Mouse (Mus musculus) forebrain, embryonic 11.5 days (tissue): ENCODE results near the gene Fblim1. TPM values are rescaled to one million over a fixed set of nuclear protein-coding genes. Genes with fewer than 3 reads are reported as not detected.

Experiments used
- ATAC-seq: fragments of 200-750 bp; cut with Nextera tagmentation; replicated peaks from 2 replicates; pipeline ENCODE4 v1.8.0; 2017; ENCODE audit warnings: moderate TSS enrichment; ENCODE audit not compliant: low FRiP score
- DNase-seq: peaks from one replicate; pipeline ENCODE4 v3.0.0-alpha.2; 2017; ENCODE audit warnings: low spot score
- H3K27ac ChIP-seq: fragments of 300-500 bp; sonication (generic); 2 replicates; pipeline ENCODE4 v1.5.1; 2014; ENCODE audit warnings: low read depth, low read length
- H3K27me3 ChIP-seq: fragments of 300-500 bp; sonication (generic); 2 replicates; pipeline ENCODE4 v1.6.1; 2014; ENCODE audit warnings: mild to moderate bottlenecking, low read length, mixed read lengths; ENCODE audit not compliant: control insufficient read depth, insufficient read depth
- H3K36me3 ChIP-seq: fragments of 300-500 bp; sonication (generic); 2 replicates; pipeline ENCODE4 v1.6.1; 2014; ENCODE audit warnings: mild to moderate bottlenecking, low read length, moderate library complexity, mixed read lengths; ENCODE audit not compliant: control insufficient read depth, insufficient read depth
- H3K4me1 ChIP-seq: fragments of 300-500 bp; sonication (generic); replicated peaks from 2 replicates; pipeline ENCODE4 v1.6.1; 2014; ENCODE audit warnings: low read length, mixed read lengths; ENCODE audit not compliant: control insufficient read depth, insufficient read depth
- H3K4me2 ChIP-seq: fragments of 300-500 bp; sonication (generic); 2 replicates; pipeline ENCODE4 v1.6.1; 2014; ENCODE audit warnings: low read depth, mild to moderate bottlenecking, low read length, moderate library complexity, mixed read lengths; ENCODE audit not compliant: severe bottlenecking
- H3K4me3 ChIP-seq: fragments of 300-500 bp; sonication (generic); 2 replicates; pipeline ENCODE4 v1.5.1; 2014; ENCODE audit warnings: low read depth, low read length
- H3K9ac ChIP-seq: fragments of 300-500 bp; sonication (generic); 2 replicates; pipeline ENCODE4 v1.6.1; 2014; ENCODE audit warnings: low read length
- H3K9me3 ChIP-seq: fragments of 300-500 bp; sonication (generic); 2 replicates; pipeline ENCODE4 v1.6.1; 2016; ENCODE audit warnings: low read length, mixed read lengths; ENCODE audit not compliant: control insufficient read depth
- WGBS: fragments of 180-500 bp; shearing (Covaris S2); extraction: QIAGEN DNeasy Blood & Tissue Kit; methylation state at CpG from one replicate; pipeline ENCODE4 v1.1.7; 2014; 5-methylcytosine and 5-hydroxymethylcytosine counted together
- polyA plus RNA-seq: library from polyadenylated mRNA; unstranded; fragments of >200 nt; fragmentation: Nextera tagmentation; extraction: Ambion mirVana; gene quantifications from 2 replicates; pipeline ENCODE4 v1.2.1, GENCODE M21; 2014

The Fblim1 gene
- polyA plus RNA-seq, 1 experiment from 2014 or later: 21.4 TPM

DNA sequence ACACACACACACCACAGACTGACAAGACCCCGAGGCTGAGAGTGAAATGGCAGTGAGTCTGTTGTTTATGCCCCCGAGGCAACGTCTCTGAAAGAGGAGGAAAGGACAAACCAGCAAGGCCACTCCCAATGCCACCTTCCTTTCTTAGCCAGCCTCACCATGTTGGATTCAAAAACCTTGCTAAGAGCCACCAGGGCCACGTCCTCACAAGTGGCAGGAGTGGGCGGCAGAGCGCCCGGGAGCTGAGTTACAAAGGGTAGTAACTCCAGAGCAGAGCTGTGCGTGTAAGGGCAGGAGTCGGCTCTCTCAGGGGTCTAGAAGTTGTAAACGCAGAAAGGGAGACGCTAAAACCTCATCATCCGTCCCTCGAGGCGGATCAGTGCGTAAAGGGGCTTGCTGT is 74.9 kb downstream of the Fblim1 start:
- H3K36me3 ChIP-seq: no peaks in the 10 kb centered on the region
- WGBS: 87% methylated on average over 15 of the region's 15 CpGs
- H3K9me3 ChIP-seq: no peaks in the 10 kb centered on the region
- H3K27ac ChIP-seq: no peak overlapping the region
- H3K4me2 ChIP-seq: no peak overlapping the region
- peaks cover 2% of the 10 kb centered on the region; the same call in 1 of the 2 replicates for H3K4me1 ChIP-seq
- DNase-seq (no peak), ATAC-seq (no peak)
- no peaks in the 10 kb centered on the region for H3K27me3 ChIP-seq
- no peak overlapping the region for H3K9ac ChIP-seq
- no peak overlapping the region for H3K4me3 ChIP-seq

DNA sequence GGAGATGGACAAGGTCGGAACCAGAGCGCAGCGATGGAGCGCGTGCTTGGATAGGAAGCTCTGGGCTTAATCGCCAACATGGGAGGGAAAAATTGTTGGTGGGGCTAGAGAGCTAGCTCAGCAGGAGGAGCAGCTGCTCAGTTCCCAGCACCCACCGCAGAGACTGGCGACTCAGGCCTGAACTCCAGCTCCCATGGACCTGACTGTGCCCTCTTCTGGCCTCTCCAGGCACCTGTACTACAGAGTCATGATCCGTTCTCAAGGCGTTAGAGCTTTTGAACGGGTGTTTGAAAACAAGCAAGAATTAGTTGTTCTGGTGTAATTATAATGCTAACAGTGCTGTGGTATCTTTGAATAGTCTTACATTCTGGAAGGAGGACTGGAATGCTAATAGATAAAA is 77.0 kb downstream of the Fblim1 start:
- Histone ChIP-seq H3K36me3 (no peaks in the 10 kb centered on the region), H3K4me1 (no peaks in the 10 kb centered on the region; the same call in 1 of the 2 replicates), H3K27me3 (no peaks in the 10 kb centered on the region), H3K4me2 (no peak overlapping the region), H3K4me3 (no peak overlapping the region), H3K9ac (no peak overlapping the region), H3K27ac (no peak overlapping the region), H3K9me3 (no peaks in the 10 kb centered on the region)
- WGBS: 92% methylated on average over 11 of the region's 11 CpGs
- ATAC-seq: no peak
- DNase-seq: no peak

DNA sequence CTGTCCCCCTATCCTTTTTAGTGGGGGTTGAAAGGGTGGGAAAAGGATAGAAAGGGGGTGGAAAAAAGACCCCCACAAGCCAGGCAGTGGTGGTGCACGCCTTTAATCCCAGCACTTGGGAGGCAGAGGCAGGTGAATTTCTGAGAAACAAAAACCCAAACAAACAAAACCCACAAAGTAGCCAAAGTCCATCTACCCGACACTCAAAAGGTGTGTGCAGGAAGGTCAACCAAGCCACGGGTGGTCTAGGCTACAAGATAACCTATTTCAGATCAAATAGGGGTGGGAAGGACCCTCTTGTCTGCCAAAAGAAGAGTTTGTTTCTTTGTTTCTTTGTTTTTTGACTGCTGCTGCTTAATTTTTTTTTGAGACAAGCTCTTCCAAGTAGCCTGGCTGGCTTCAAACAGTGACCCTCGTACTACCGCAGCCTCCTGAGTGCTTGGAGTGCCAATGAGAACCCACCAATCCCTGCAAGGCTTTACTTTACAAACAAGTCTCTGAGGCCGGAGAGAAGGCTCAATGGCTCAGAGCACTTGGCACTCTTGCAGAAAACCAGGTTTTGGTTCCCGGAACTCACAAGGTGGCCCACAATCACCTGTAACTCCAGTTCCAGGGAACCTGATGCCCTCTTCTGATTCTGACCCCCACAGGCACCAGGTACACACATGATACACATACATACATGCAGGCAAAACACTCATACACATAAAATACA is 78.8 kb downstream of the Fblim1 start:
- Histone ChIP-seq H3K4me3 (no peak overlapping the region), H3K36me3 (peaks cover under 1% of the 10 kb centered on the region; the same call in 1 of the 2 replicates), H3K27ac (no peak overlapping the region), H3K9ac (no peak overlapping the region), H3K4me1 (no peaks in the 10 kb centered on the region), H3K9me3 (no peaks in the 10 kb centered on the region), H3K27me3 (no peaks in the 10 kb centered on the region), H3K4me2 (no peak overlapping the region)
- DNase-seq (no peak), ATAC-seq (no peak)
- 84% methylated on average over 7 of the region's 7 CpGs for WGBS

Other genes with a start within 250 kb of the Fblim1 start
- gene Fam131c, start 237.9 kb downstream of the Fblim1 start, polyA plus RNA-seq: 0.35 and 1.2 TPM in 2 replicates
- gene Clcnka, start 207.4 kb downstream of the Fblim1 start, polyA plus RNA-seq: 0.17 TPM in 1 of 2 replicates, not detected in the other
- not detected in 2 replicates for gene Clcnkb, start 190.1 kb downstream of the Fblim1 start, polyA plus RNA-seq
- not detected in 2 replicates for gene Hspb7, start 185.3 kb downstream of the Fblim1 start, polyA plus RNA-seq
- not detected in 2 replicates for gene Srarp, start 170.0 kb downstream of the Fblim1 start, polyA plus RNA-seq
- gene Zbtb17, start 161.4 kb downstream of the Fblim1 start, polyA plus RNA-seq: 50.8 and 55.7 TPM in 2 replicates
- 17.1 and 19.2 TPM in 2 replicates for gene Spen, start 67.5 kb downstream of the Fblim1 start, polyA plus RNA-seq
- gene Tmem82, start 12.5 kb upstream of the Fblim1 start, polyA plus RNA-seq: 0.28 TPM in 1 of 2 replicates, not detected in the other
- 0.13 TPM in 1 of 2 replicates, not detected in the other for gene Slc25a34, start 17.7 kb upstream of the Fblim1 start, polyA plus RNA-seq
- 4.2 and 4.6 TPM in 2 replicates for gene Plekhm2, start 58.8 kb upstream of the Fblim1 start, polyA plus RNA-seq
- gene Rsc1a1, start 79.5 kb upstream of the Fblim1 start, polyA plus RNA-seq: 2.4 TPM in 1 of 2 replicates, not detected in the other
- 22.6 and 24.2 TPM in 2 replicates for gene Ddi2, start 117.3 kb upstream of the Fblim1 start, polyA plus RNA-seq
- not detected in 2 replicates for gene Agmat, start 140.6 kb upstream of the Fblim1 start, polyA plus RNA-seq
- gene Dnajc16, start 184.8 kb upstream of the Fblim1 start, polyA plus RNA-seq: 4.2 and 4.3 TPM in 2 replicates
- gene Casp9, start 187.5 kb upstream of the Fblim1 start, polyA plus RNA-seq: 20.4 and 21.2 TPM in 2 replicates
- gene Cela2a, start 220.1 kb upstream of the Fblim1 start, polyA plus RNA-seq: not detected in 2 replicates
- gene Ctrc, start 240.3 kb upstream of the Fblim1 start, polyA plus RNA-seq: not detected in 2 replicates